26 mouse cellular contexts compared by ENCODE assay signal in the genomic region with DNA sequence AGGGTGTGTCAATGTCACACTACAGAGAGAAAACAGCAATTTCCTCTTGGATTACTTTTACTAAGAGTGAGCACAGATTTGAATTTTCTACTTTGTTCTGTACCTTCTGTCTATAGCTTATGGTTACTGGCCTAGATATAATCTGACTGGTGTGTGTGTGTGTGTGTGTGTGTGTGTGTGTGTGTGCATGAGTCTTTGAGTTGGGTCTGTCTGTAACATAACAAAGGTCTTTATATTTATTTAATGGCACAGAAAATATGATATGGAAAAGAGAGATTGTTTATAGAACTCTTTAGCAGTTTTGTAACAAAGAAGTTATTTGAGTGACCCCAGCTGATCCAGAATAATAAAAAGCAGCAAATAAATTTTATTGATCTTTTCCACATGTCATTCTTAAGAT.
"Had no signal": no experiment of that assay in that cellular context is flagged by ENCODE, and none has a peak within 500 bp of the region (broad histone marks: within the 10 kb centered on the region; RNA-seq: fewer than 3 reads in every experiment).

No protein-coding gene starts in this region.

- H3K4me2 ChIP-seq: embryonic facial prominence, embryonic 12.5 days; embryonic facial prominence, embryonic 13.5 days; embryonic facial prominence, embryonic 15.5 days; forebrain, embryonic 12.5 days; forebrain, embryonic 13.5 days; forebrain, embryonic 15.5 days had no signal

- ATAC-seq: forebrain, embryonic 13.5 days; forebrain, embryonic 14.5 days; forebrain, embryonic 15.5 days; forebrain, embryonic 16.5 days; forebrain, postnatal 0 days had no signal

- H3K4me3 ChIP-seq: embryonic facial prominence, embryonic 10.5 days; embryonic facial prominence, embryonic 12.5 days; embryonic facial prominence, embryonic 13.5 days; embryonic facial prominence, embryonic 15.5 days; erythroblast, embryonic 14.5 days; forebrain, embryonic 10.5 days; forebrain, embryonic 12.5 days; forebrain, embryonic 13.5 days; forebrain, embryonic 15.5 days; gastrocnemius, adult 2 months had no signal

- DNase-seq: cerebellum, adult 18-20 months; cerebellum, adult 2 months; cerebellum, adult 8-10 months; cerebellum, adult 9-10 months; cerebellum, adult 9-11 months; cerebellum, postnatal 25 days; cerebellum, postnatal 36 days; embryo, embryonic 11 days; forebrain, postnatal 0 days; gastrocnemius, adult 2 months; gastrocnemius, postnatal 10 days; gastrocnemius, postnatal 14 days; gastrocnemius, postnatal 25 days; gastrocnemius, postnatal 36 days; heart, adult 11 months had no signal

- H3K27me3 ChIP-seq: embryonic facial prominence, embryonic 12.5 days; embryonic facial prominence, embryonic 13.5 days; embryonic facial prominence, embryonic 15.5 days; forebrain, embryonic 12.5 days; forebrain, embryonic 13.5 days; forebrain, embryonic 15.5 days had no signal

- H3K4me1 ChIP-seq: embryonic facial prominence, embryonic 10.5 days; embryonic facial prominence, embryonic 12.5 days; embryonic facial prominence, embryonic 13.5 days; embryonic facial prominence, embryonic 15.5 days; forebrain, embryonic 10.5 days; forebrain, embryonic 12.5 days; forebrain, embryonic 13.5 days; forebrain, embryonic 15.5 days had no signal

- H3K27ac ChIP-seq: embryonic facial prominence, embryonic 10.5 days; embryonic facial prominence, embryonic 12.5 days; embryonic facial prominence, embryonic 13.5 days; embryonic facial prominence, embryonic 15.5 days; forebrain, embryonic 10.5 days; forebrain, embryonic 12.5 days; forebrain, embryonic 13.5 days; forebrain, embryonic 15.5 days; gastrocnemius, adult 2 months had no signal

- H3K9me3 ChIP-seq: embryonic facial prominence, embryonic 10.5 days; embryonic facial prominence, embryonic 12.5 days; embryonic facial prominence, embryonic 13.5 days; embryonic facial prominence, embryonic 15.5 days; forebrain, embryonic 10.5 days; forebrain, embryonic 12.5 days; forebrain, embryonic 13.5 days; forebrain, embryonic 15.5 days had no signal

- H3K9ac ChIP-seq: embryonic facial prominence, embryonic 12.5 days; embryonic facial prominence, embryonic 13.5 days; embryonic facial prominence, embryonic 15.5 days; forebrain, embryonic 12.5 days; forebrain, embryonic 13.5 days; forebrain, embryonic 15.5 days; forebrain, postnatal 0 days had no signal

- H3K36me3 ChIP-seq: embryonic facial prominence, embryonic 10.5 days; embryonic facial prominence, embryonic 12.5 days; embryonic facial prominence, embryonic 13.5 days; embryonic facial prominence, embryonic 15.5 days; forebrain, embryonic 10.5 days; forebrain, embryonic 12.5 days; forebrain, embryonic 15.5 days had no signal
